Mouse (Mus musculus): ENCODE measurements at regions not wholly inside any gene's neighbourhood (a gene's known extent, or its start where the extent isn't known, plus 50 kb on each side); places are given as distances from the start of the nearest gene placed in this dataset.

DNA sequence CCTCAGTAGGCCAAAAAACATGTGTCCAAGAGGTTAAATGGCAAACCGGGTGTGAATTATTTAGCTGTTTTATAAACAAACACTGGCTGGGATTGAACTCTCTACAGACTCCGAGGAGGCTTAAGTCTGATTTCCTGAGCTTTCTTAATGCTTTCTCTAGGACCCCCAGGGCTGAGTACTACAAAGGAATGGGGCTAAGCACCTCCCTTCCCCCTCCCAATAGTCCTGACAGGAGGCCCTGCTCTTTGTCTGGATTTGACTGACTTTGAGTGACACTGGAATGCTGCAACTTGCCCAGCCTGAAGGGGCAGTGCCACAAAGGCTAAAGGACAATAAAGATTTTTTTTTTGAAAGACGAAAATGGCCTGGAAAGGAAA is 647.1 kb downstream of the Adgrl2 start:
- H3K4me3 ChIP-seq (ENCODE audit: insufficient read depth, low read length): no peak overlapping the region
- H3K27ac ChIP-seq (ENCODE audit: insufficient read depth, low read length): no peak overlapping the region
- no peak for TF ChIP-seq CTCF (IDR thresholded peaks at IDR 0.05; ENCODE audit: extremely low read depth, insufficient read depth, low read length)
- TF ChIP-seq POLR2A (IDR thresholded peaks at IDR 0.05; ENCODE audit: extremely low read depth, insufficient read depth, low read length): no peak
- H3K4me1 ChIP-seq (ENCODE audit: control insufficient read depth, insufficient read depth, low read length): no peaks in the 10 kb centered on the region

DNA sequence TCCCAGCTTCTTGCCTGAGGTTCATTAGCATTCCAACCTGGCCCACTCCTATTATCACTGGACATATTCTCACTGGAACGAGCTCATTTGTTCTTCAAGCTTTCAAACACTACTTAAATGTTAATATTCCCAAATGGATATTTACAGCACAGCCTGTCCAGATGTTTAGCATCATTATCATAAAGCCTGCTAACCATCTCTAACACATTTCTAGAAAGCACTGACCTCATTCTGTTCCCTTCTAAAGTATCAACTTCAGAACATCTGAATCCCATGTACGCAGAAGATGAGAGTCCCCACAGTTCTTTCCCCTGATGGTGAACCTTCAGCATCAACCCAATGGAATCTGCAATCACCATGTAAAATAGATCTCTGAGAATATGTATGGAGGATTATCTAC is 651.1 kb downstream of the Adgrl2 start:
- no peak overlapping the region for H3K4me3 ChIP-seq (ENCODE audit: insufficient read depth, low read length)
- TF ChIP-seq POLR2A (IDR thresholded peaks at IDR 0.05; ENCODE audit: extremely low read depth, insufficient read depth, low read length): no peak
- TF ChIP-seq CTCF (IDR thresholded peaks at IDR 0.05; ENCODE audit: extremely low read depth, insufficient read depth, low read length): no peak
- no peak overlapping the region for H3K27ac ChIP-seq (ENCODE audit: insufficient read depth, low read length)
- no peaks in the 10 kb centered on the region for H3K4me1 ChIP-seq (ENCODE audit: control insufficient read depth, insufficient read depth, low read length)

DNA sequence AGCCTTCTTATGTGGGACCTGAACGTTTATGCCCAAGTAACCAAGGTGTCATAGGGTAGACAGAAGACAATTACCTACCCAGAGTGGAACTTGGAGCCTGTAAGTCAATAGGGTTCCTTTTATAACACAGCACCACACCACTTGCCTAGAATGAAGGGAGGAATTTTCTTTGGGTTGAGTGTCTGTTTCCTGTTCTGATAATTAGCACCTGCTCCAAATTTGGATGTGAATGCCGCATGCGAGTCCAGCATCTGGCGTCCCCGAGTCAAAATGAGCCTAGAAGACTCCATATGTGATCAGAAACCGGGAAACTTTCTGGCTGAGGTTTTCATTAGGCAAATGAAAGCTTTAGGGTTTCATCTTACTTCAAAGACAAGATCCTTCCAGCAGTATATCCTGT is 653.7 kb downstream of the Adgrl2 start:
- no peak for TF ChIP-seq CTCF (IDR thresholded peaks at IDR 0.05; ENCODE audit: extremely low read depth, insufficient read depth, low read length)

DNA sequence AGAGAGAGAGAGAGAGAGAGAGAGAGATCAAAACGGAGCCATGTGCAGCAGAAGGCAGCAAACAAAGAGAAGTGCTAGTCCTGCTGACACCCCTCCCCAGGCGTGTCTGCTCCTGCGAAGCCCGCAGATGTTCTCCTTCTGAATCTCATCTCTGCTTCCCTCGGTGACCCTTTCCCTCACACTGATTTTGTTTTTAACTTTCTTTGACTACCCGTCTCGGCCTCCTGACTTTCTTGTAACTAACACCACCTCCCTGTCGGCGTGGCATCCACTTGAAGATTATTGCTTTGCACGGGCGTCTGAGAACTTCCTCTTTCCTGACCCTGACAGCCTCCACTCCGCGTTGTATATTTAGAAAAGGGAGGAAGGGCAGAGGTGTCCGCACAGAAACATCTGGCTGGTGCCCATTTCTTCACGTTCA is 654.3 kb downstream of the Adgrl2 start:
- Histone ChIP-seq H3K4me1 (ENCODE audit: control insufficient read depth, insufficient read depth, low read length) (no peaks in the 10 kb centered on the region), H3K27ac (ENCODE audit: insufficient read depth, low read length) (no peak overlapping the region), H3K4me3 (ENCODE audit: insufficient read depth, low read length) (no peak overlapping the region)
- TF ChIP-seq POLR2A (IDR thresholded peaks at IDR 0.05; ENCODE audit: extremely low read depth, insufficient read depth, low read length) (no peak), CTCF (IDR thresholded peaks at IDR 0.05; ENCODE audit: extremely low read depth, insufficient read depth, low read length) (no peak)

More for the DNA sequence above, 653.7 kb downstream of the Adgrl2 start:
- Histone ChIP-seq H3K4me1 (ENCODE audit: control insufficient read depth, insufficient read depth, low read length) (no peaks in the 10 kb centered on the region), H3K4me3 (ENCODE audit: insufficient read depth, low read length) (no peak overlapping the region), H3K27ac (ENCODE audit: insufficient read depth, low read length) (no peak overlapping the region)

DNA sequence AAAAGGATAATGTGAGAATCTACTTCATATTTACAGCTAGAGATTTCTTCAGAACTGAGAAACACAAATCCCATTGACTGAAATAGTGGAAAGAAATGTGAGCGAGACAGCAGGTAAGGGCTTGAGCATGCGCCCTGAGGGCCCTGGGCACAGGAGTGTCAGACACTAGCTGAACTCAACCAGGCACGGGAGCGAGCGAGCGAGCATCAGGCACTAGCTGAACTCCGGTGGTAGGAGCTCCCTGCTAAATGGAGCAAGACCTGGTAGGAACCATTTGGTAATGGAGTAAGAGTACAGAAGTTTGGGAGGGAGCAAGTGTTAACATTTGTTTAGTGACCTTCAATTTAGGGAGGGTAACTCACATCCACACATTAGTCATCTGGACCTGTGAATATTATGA is 654.7 kb downstream of the Adgrl2 start:
- H3K4me1 ChIP-seq (ENCODE audit: control insufficient read depth, insufficient read depth, low read length): no peaks in the 10 kb centered on the region
- no peak for TF ChIP-seq CTCF (IDR thresholded peaks at IDR 0.05; ENCODE audit: extremely low read depth, insufficient read depth, low read length)
- H3K4me3 ChIP-seq (ENCODE audit: insufficient read depth, low read length): no peak overlapping the region
- H3K27ac ChIP-seq (ENCODE audit: insufficient read depth, low read length): no peak overlapping the region

DNA sequence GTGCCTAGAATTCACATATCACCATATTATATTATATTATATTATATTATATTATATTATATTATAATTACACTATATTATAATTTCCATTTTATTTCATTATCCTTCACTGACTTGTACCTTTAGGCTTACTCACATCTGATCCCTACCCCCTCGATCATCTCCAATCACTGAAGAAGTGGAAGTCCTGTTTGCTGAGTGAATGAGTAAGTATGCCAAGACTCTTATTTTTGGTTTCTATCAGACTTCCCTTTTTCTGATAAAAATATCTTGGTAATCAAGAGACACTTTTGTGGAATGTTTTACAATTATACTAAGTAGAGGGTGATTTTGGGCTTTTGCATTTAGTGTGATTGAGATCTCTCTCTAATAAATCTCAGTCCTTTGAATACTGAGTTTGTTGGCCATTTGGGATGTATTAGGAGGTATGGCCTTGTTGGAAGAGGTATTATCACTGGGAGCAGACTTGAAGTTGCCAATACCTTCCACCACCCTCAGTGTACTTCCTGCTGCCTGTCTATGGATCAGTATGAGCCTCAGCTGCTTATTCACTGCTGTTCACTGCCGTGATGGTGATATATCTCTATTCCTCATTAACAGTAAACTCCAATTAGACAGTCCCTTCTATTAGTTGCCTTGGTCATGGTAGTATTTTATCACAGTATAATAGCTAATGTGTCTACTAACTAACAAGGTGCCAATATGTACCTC is 665.3 kb downstream of the Adgrl2 start:
- TF ChIP-seq CTCF (IDR thresholded peaks at IDR 0.05; ENCODE audit: extremely low read depth, insufficient read depth, low read length) (no peak), POLR2A (IDR thresholded peaks at IDR 0.05; ENCODE audit: extremely low read depth, insufficient read depth, low read length) (no peak)
- H3K4me3 ChIP-seq (ENCODE audit: insufficient read depth, low read length): no peak overlapping the region
- no peak overlapping the region for H3K27ac ChIP-seq (ENCODE audit: insufficient read depth, low read length)

DNA sequence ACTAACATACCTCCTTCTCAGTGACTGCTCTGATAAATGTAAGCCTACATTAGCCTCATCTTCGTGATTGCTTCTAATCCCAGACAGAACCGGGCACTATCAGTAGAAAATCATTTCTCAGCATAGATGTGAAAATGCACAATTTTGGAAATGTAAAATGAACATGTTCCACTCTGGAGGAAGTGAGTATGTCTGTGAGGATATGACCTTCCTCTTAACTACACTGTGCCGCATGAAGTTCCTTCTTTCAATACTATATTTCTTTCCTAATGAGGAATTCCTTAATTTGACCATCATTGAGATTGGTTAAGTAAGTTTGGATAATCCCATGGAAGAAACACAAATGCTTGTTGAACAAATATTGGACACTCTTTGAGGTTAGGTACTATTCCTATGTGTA is 668.5 kb downstream of the Adgrl2 start:
- Histone ChIP-seq H3K27ac (ENCODE audit: insufficient read depth, low read length) (no peak overlapping the region), H3K4me3 (ENCODE audit: insufficient read depth, low read length) (no peak overlapping the region), H3K4me1 (ENCODE audit: control insufficient read depth, insufficient read depth, low read length) (no peaks in the 10 kb centered on the region)
- TF ChIP-seq CTCF (IDR thresholded peaks at IDR 0.05; ENCODE audit: extremely low read depth, insufficient read depth, low read length) (no peak), POLR2A (IDR thresholded peaks at IDR 0.05; ENCODE audit: extremely low read depth, insufficient read depth, low read length) (no peak)

More for the DNA sequence above, 665.3 kb downstream of the Adgrl2 start:
- no peaks in the 10 kb centered on the region for H3K4me1 ChIP-seq (ENCODE audit: control insufficient read depth, insufficient read depth, low read length)

DNA sequence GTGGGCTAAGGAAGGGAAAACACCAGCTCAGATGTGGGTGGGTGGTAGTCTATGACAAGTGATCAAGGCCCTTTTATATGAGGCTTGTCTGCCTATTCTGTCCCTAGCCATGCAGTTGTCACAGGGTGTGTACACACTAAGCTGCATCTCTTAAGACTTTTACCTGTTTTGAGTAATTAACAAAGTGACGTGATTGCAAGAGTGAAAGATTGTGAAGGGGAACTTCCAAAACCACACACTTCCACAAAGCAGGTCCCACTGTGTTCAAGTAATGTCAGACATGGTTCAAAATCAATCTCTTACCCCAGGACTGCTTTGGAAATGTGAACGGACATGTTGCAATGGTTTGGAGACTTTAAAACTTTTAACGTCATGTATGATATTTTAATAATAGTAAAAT is 674.2 kb downstream of the Adgrl2 start:
- Histone ChIP-seq H3K27ac (ENCODE audit: insufficient read depth, low read length) (no peak overlapping the region), H3K4me3 (ENCODE audit: insufficient read depth, low read length) (no peak overlapping the region), H3K4me1 (ENCODE audit: control insufficient read depth, insufficient read depth, low read length) (no peaks in the 10 kb centered on the region)
- TF ChIP-seq CTCF (IDR thresholded peaks at IDR 0.05; ENCODE audit: extremely low read depth, insufficient read depth, low read length) (no peak), POLR2A (IDR thresholded peaks at IDR 0.05; ENCODE audit: extremely low read depth, insufficient read depth, low read length) (no peak)

DNA sequence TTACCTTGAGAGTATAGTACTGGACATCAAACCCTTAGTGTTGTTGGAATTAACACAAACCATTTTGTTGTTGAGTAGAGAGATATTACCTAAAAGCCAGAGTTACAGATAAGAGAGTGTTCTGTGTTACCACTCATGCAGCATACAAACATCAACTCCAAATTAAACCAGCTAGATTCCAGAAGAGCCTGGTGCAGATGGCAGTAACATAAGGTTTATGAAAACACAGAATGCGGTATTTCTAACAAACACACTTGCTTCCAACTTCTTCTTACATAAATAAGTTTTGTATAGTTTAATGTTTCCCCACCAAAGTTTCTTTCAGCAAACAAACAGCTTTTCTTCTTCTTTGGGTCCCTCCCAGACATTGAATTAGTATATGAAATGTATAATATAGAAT is 675.1 kb downstream of the Adgrl2 start:
- TF ChIP-seq POLR2A (IDR thresholded peaks at IDR 0.05; ENCODE audit: extremely low read depth, insufficient read depth, low read length) (no peak), CTCF (IDR thresholded peaks at IDR 0.05; ENCODE audit: extremely low read depth, insufficient read depth, low read length) (no peak)
- Histone ChIP-seq H3K27ac (ENCODE audit: insufficient read depth, low read length) (no peak overlapping the region), H3K4me1 (ENCODE audit: control insufficient read depth, insufficient read depth, low read length) (no peaks in the 10 kb centered on the region), H3K4me3 (ENCODE audit: insufficient read depth, low read length) (no peak overlapping the region)

DNA sequence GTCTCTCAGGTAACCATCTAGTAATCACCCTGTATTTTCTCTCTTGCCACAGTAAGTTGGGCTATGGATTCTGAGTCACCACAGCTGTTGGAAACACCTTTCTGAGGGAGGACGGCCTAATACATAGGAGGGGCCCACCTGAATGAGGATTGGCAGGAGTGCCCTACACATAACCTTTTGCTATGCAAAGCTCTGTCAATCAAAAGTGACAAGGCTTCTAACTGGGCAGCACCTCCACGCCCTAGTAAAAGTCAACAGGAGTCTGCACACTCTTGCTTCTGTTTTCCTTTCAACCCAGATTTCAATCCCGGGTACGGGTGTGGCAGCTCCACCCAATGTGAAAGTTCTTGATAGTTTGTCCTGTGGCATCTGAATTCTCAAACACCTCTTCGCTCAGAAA is 694.8 kb downstream of the Adgrl2 start:
- H3K27ac ChIP-seq (ENCODE audit: insufficient read depth, low read length): no peak overlapping the region
- no peak overlapping the region for H3K4me3 ChIP-seq (ENCODE audit: insufficient read depth, low read length)
- H3K4me1 ChIP-seq (ENCODE audit: control insufficient read depth, insufficient read depth, low read length): no peaks in the 10 kb centered on the region
- TF ChIP-seq CTCF (IDR thresholded peaks at IDR 0.05; ENCODE audit: extremely low read depth, insufficient read depth, low read length) (no peak), POLR2A (IDR thresholded peaks at IDR 0.05; ENCODE audit: extremely low read depth, insufficient read depth, low read length) (no peak)
